Mouse (Mus musculus): ENCODE measurements around the gene Clock.

- no peak for TF ChIP-seq CTCF (conservative IDR thresholded peaks at IDR 0.05; ENCODE audit: insufficient read depth, insufficient read length, low read depth, low read length)
- TF ChIP-seq POLR2A (IDR thresholded peaks at IDR 0.05; ENCODE audit: low read depth, low read length), result no peak
Measured at GRCm38 (mm10) chr5:76337100-76337499, 32.5 kb upstream of the Clock start.

Measured in kidney, adult 2 months (tissue).